ENCODE assay signal across 7 mouse cellular contexts in genomic region chr3:88621537-88622112, GRCm38 (mm10). TPM values are rescaled to one million over a fixed set of nuclear protein-coding genes. Genes with fewer than 3 reads are reported as not detected.
DNase-seq lines count a peak whose midpoint lies in the region; ATAC-seq lines count a peak whose summit lies in the region.

No protein-coding gene starts in this region.

- H3K36me3 ChIP-seq in forebrain, embryonic 11.5 days (ENCODE audit: control insufficient read depth, insufficient read depth, low read length) = no peaks in the 10 kb centered on the region; the same call in 1 of the 2 replicates
- peaks cover 26% of the 10 kb centered on the region for H3K36me3 ChIP-seq in hindbrain, embryonic 10.5 days
- H3K36me3 ChIP-seq in limb, embryonic 13.5 days = peaks cover 21% of the 10 kb centered on the region
- no peaks in the 10 kb centered on the region for H3K36me3 ChIP-seq in midbrain, embryonic 15.5 days (replicated peaks)

- H3K27ac ChIP-seq in forebrain, embryonic 11.5 days (ENCODE audit: low read depth, low read length) = peak overlapping the region; percentile 95
- peak overlapping the region; percentile 99 for H3K27ac ChIP-seq in hindbrain, embryonic 10.5 days
- peak overlapping the region; percentile 97 for H3K27ac ChIP-seq in limb, embryonic 13.5 days
- peak overlapping the region; percentile 96 for H3K27ac ChIP-seq in midbrain, embryonic 15.5 days

- H3K27me3 ChIP-seq in forebrain, embryonic 11.5 days (ENCODE audit: control insufficient read depth, insufficient read depth, low read length) = no peaks in the 10 kb centered on the region
- H3K27me3 ChIP-seq in hindbrain, embryonic 10.5 days (ENCODE audit: insufficient read depth, poor library complexity, severe bottlenecking) = peaks cover 10% of the 10 kb centered on the region; the same call in 1 of the 2 replicates
- H3K27me3 ChIP-seq in limb, embryonic 13.5 days = no peaks in the 10 kb centered on the region
- H3K27me3 ChIP-seq in midbrain, embryonic 15.5 days (replicated peaks) = no peaks in the 10 kb centered on the region

- DNase-seq in ES-CJ7 (ENCODE audit: low read depth, low spot score) (peak; percentile 50), adipocyte (ENCODE audit: low spot score) (peak; percentile 70)
- DNase-seq in forebrain, embryonic 11.5 days (ENCODE audit: low spot score) = peak; percentile 75
- DNase-seq in hindbrain, embryonic 10.5 days (ENCODE audit: low spot score) = peak; percentile 76
- DNase-seq in urinary bladder, postnatal 36 days (ENCODE audit: low spot score in 2 of 2) = peak; percentile 46 to 62

- peak overlapping the region; percentile 93 for H3K4me2 ChIP-seq in forebrain, embryonic 11.5 days (ENCODE audit: low read depth, low read length, severe bottlenecking)
- peak overlapping the region; percentile 95 for H3K4me2 ChIP-seq in limb, embryonic 13.5 days (replicated peaks)
- peak overlapping the region; percentile 93 for H3K4me2 ChIP-seq in midbrain, embryonic 15.5 days

- under 1% methylated on average over 36 of the region's 36 CpGs for WGBS in forebrain, embryonic 11.5 days
- under 1% methylated on average over 36 of the region's 36 CpGs for whole genome bisulfite sequencing in hindbrain, embryonic 10.5 days
- WGBS in limb, embryonic 13.5 days = under 1% methylated on average over 36 of the region's 36 CpGs
- under 1% methylated on average over 36 of the region's 36 CpGs for WGBS in midbrain, embryonic 15.5 days

- peak overlapping the region; percentile 90 for H3K4me3 ChIP-seq in forebrain, embryonic 11.5 days (ENCODE audit: low read depth, low read length)
- H3K4me3 ChIP-seq in hindbrain, embryonic 10.5 days = peak overlapping the region; percentile 93
- peak overlapping the region; percentile 90 for H3K4me3 ChIP-seq in limb, embryonic 13.5 days
- peak overlapping the region; percentile 92 for H3K4me3 ChIP-seq in midbrain, embryonic 15.5 days

- peaks cover 14% of the 10 kb centered on the region for H3K4me1 ChIP-seq in forebrain, embryonic 11.5 days (replicated peaks; ENCODE audit: control insufficient read depth, insufficient read depth, low read length)
- H3K4me1 ChIP-seq in hindbrain, embryonic 10.5 days (replicated peaks) = peaks cover 77% of the 10 kb centered on the region
- H3K4me1 ChIP-seq in limb, embryonic 13.5 days = peaks cover 40% of the 10 kb centered on the region
- H3K4me1 ChIP-seq in midbrain, embryonic 15.5 days = peaks cover 37% of the 10 kb centered on the region

- ATAC-seq in forebrain, embryonic 11.5 days (replicated peaks; ENCODE audit: low FRiP score) = peak; percentile 3; the same call in 1 of the 2 replicates
- ATAC-seq in limb, embryonic 13.5 days (ENCODE audit: low FRiP score, low read depth) = peak; percentile 30; the same call in 1 of the 2 replicates
- ATAC-seq in midbrain, embryonic 15.5 days (replicated peaks) = peak; percentile 7

- H3K9me3 ChIP-seq in forebrain, embryonic 11.5 days (ENCODE audit: control insufficient read depth, low read length) = no peaks in the 10 kb centered on the region
- H3K9me3 ChIP-seq in hindbrain, embryonic 10.5 days = no peaks in the 10 kb centered on the region
- no peaks in the 10 kb centered on the region for H3K9me3 ChIP-seq in limb, embryonic 13.5 days
- no peaks in the 10 kb centered on the region for H3K9me3 ChIP-seq in midbrain, embryonic 15.5 days

- H3K9ac ChIP-seq in forebrain, embryonic 11.5 days (ENCODE audit: low read length) = peak overlapping the region; percentile 97
- peak overlapping the region; percentile 94 for H3K9ac ChIP-seq in limb, embryonic 13.5 days
- H3K9ac ChIP-seq in midbrain, embryonic 15.5 days = peak overlapping the region; percentile 94

RNA-seq across cellular contexts. Expression of gene Arhgef2, which starts 15.9 kb away (rescaled TPM):
- polyA plus RNA-seq in forebrain, embryonic 11.5 days (2014; fragmentation: Nextera tagmentation; extraction: Ambion mirVana) = 118 and 123 TPM in 2 replicates
- polyA plus RNA-seq in hindbrain, embryonic 10.5 days (2016; fragmentation: Nextera tagmentation; extraction: Ambion mirVana) = 111 and 123 TPM in 2 replicates
- polyA plus RNA-seq in limb, embryonic 13.5 days (2015; fragmentation: Nextera tagmentation; extraction: Ambion mirVana) = 105 and 107 TPM in 2 replicates
- polyA plus RNA-seq in midbrain, embryonic 15.5 days (2015; fragmentation: Nextera tagmentation; extraction: Ambion mirVana) = 138 and 145 TPM in 2 replicates

RNA-seq across cellular contexts. Expression of gene Rxfp4, which starts 31.3 kb away (rescaled TPM):
- not detected in 2 replicates for polyA plus RNA-seq in forebrain, embryonic 11.5 days (2014; fragmentation: Nextera tagmentation; extraction: Ambion mirVana)
- polyA plus RNA-seq in hindbrain, embryonic 10.5 days (2016; fragmentation: Nextera tagmentation; extraction: Ambion mirVana) = not detected in 2 replicates
- polyA plus RNA-seq in limb, embryonic 13.5 days (2015; fragmentation: Nextera tagmentation; extraction: Ambion mirVana) = not detected in 2 replicates
- polyA plus RNA-seq in midbrain, embryonic 15.5 days (2015; fragmentation: Nextera tagmentation; extraction: Ambion mirVana) = not detected in 2 replicates

RNA-seq across cellular contexts. Expression of gene Ssr2, which starts 45.9 kb away (rescaled TPM):
- polyA plus RNA-seq in forebrain, embryonic 11.5 days (2014; fragmentation: Nextera tagmentation; extraction: Ambion mirVana) = 142 and 148 TPM in 2 replicates
- 207 and 220 TPM in 2 replicates for polyA plus RNA-seq in hindbrain, embryonic 10.5 days (2016; fragmentation: Nextera tagmentation; extraction: Ambion mirVana)
- polyA plus RNA-seq in limb, embryonic 13.5 days (2015; fragmentation: Nextera tagmentation; extraction: Ambion mirVana) = 294 and 306 TPM in 2 replicates
- polyA plus RNA-seq in midbrain, embryonic 15.5 days (2015; fragmentation: Nextera tagmentation; extraction: Ambion mirVana) = 133 and 143 TPM in 2 replicates

Comparison
In these comparisons a context has a peak if more than half of its experiments do, and no peak if none do; other contexts are left out.
1. Peak in every context shown above with its lines: DNase-seq, ATAC-seq, H3K4me3 ChIP-seq and H3K27ac ChIP-seq.